Mouse (Mus musculus) cerebellum, adult 9-11 months (tissue): ENCODE results near the gene Camkk1.

Source experiments
- DNase-seq: peaks from one replicate; pipeline ENCODE4 v3.0.0; 2022

The Camkk1 gene

GRCm38 (mm10) chr11:73015391-73016102 lies 3.3 kb upstream of the Camkk1 start:
- peak; percentile 86 for DNase-seq

- no peak for DNase-seq
Measured at GRCm38 (mm10) chr11:73016103-73016420, 2.7 kb upstream of the Camkk1 start.

GRCm38 (mm10) chr11:73019147-73019795 lies 463 bp downstream of the Camkk1 start:
- peak; percentile 84 for DNase-seq

- peak; percentile 68 for DNase-seq
Measured at GRCm38 (mm10) chr11:73020953-73021800, 2.4 kb downstream of the Camkk1 start.

- DNase-seq = peak; percentile 84
Measured at GRCm38 (mm10) chr11:73023099-73023498, 4.3 kb downstream of the Camkk1 start.

- no peak for DNase-seq
Measured at GRCm38 (mm10) chr11:73023827-73024226, 5.0 kb downstream of the Camkk1 start.

GRCm38 (mm10) chr11:73024236-73024904 lies 5.6 kb downstream of the Camkk1 start:
- DNase-seq = no peak

- DNase-seq = no peak
Measured at GRCm38 (mm10) chr11:73026961-73027360, 8.2 kb downstream of the Camkk1 start.

- DNase-seq = peak; percentile 93
Measured at GRCm38 (mm10) chr11:73030821-73031498, 12.2 kb downstream of the Camkk1 start.

- DNase-seq = no peak
Measured at GRCm38 (mm10) chr11:73031536-73031935, 12.7 kb downstream of the Camkk1 start.

GRCm38 (mm10) chr11:73036077-73036476 lies 17.3 kb downstream of the Camkk1 start:
- peak; percentile 6 for DNase-seq

GRCm38 (mm10) chr11:73036889-73037288 lies 18.1 kb downstream of the Camkk1 start:
- DNase-seq = no peak

- DNase-seq = no peak
Measured at GRCm38 (mm10) chr11:73037691-73038090, 18.9 kb downstream of the Camkk1 start.

GRCm38 (mm10) chr11:73039102-73039799 lies 20.4 kb downstream of the Camkk1 start:
- peak; percentile 45 for DNase-seq

- DNase-seq = no peak
Measured at GRCm38 (mm10) chr11:73044229-73044755, 25.5 kb downstream of the Camkk1 start.

GRCm38 (mm10) chr11:73044789-73045188 lies 26.0 kb downstream of the Camkk1 start:
- no peak for DNase-seq

- peak; percentile 95 for DNase-seq
Measured at GRCm38 (mm10) chr11:73047542-73047996, 28.8 kb downstream of the Camkk1 start, which contains the start of gene Ncbp3. TSS of gene Ncbp3 (plus strand) at chr11:73047783.

- no peak for DNase-seq
Measured at GRCm38 (mm10) chr11:73048030-73048876, 29.4 kb downstream of the Camkk1 start.

- peak; percentile 73 for DNase-seq
Measured at GRCm38 (mm10) chr11:73049335-73049734, 30.5 kb downstream of the Camkk1 start.

- no peak for DNase-seq
Measured at GRCm38 (mm10) chr11:73052795-73053194, 34.0 kb downstream of the Camkk1 start.
